Mouse (Mus musculus) Patski (cell line): ENCODE results near the gene Slc17a3. TPM values are rescaled to one million over a fixed set of nuclear protein-coding genes. Genes with fewer than 3 reads are reported as not detected.

Source experiments
- ATAC-seq: fragments of 100-300 bp; one replicate; pipeline ENCODE4 v1.8.0; 2021
- CTCF ChIA-PET: fragments of 350-600 bp; sonication (Branson Sonifier 250); formaldehyde crosslinking; loops from one replicate; lab custom pipeline; 2022; ENCODE audit warnings: inconsistent platforms; lab: Charles Lee
- POLR2A ChIA-PET: fragments of 350-600 bp; sonication (Branson Sonifier 250); formaldehyde crosslinking; loops from one replicate; lab custom pipeline; 2022; ENCODE audit warnings: antibody characterized with exemption, inconsistent platforms; lab: Charles Lee
- DNase-seq: peaks from one replicate; pipeline ENCODE4 v3.0.0-alpha.2; 2011; ENCODE audit warnings: low read depth, low spot score
- H3K27me3 ChIP-seq: fragments of 371-371 bp; one replicate; pipeline ENCODE4 v1.5.1; 2021
- CTCF ChIP-seq: fragments of 100-300 bp; IDR thresholded peaks from one replicate; pipeline ENCODE4 v1.5.1; 2021
- in situ Hi-C: fragments of 300-500 bp; cut with MboI; formaldehyde crosslinking; loops from 3 replicates; pipeline ENCODE4 v1.11.1; 2018; ENCODE audit warnings: low pct_unique_long_range_greater_than_20kb, mixed read lengths
- polyA plus RNA-seq: library from polyadenylated mRNA; unstranded; gene quantifications from one replicate; pipeline ENCODE4 v1.2.3, GENCODE M21; 2021

Slc17a3 gene
- polyA plus RNA-seq, 1 experiment from 2014 or later = 0.06 TPM

GRCm38 (mm10) chr13:23834836-23835235 lies 4.4 kb upstream of the Slc17a3 start:
- in situ Hi-C loops = loop anchor here (5.0 kb wide), 1 partner anchor 462 kb away; no protein-coding TSS in a partner anchor
- no peak for DNase-seq
- POLR2A ChIA-PET = no interaction called here

GRCm38 (mm10) chr13:23836630-23837029 lies 2.6 kb upstream of the Slc17a3 start:
- no peak for DNase-seq
- in situ Hi-C loops = loop anchor here (5.0 kb wide), 1 partner anchor 461 kb away; no protein-coding TSS in a partner anchor
- H3K27me3 ChIP-seq = peaks cover 20% of the 10 kb centered on the region
- POLR2A ChIA-PET = no interaction called here
- ATAC-seq = no peak
- CTCF ChIA-PET = no interaction called here
- TF ChIP-seq CTCF = no peak

More at GRCm38 (mm10) chr13:23834836-23835235, 4.4 kb upstream of the Slc17a3 start:
- H3K27me3 ChIP-seq = peaks cover 16% of the 10 kb centered on the region
- no peak for ATAC-seq
- no peak for TF ChIP-seq CTCF
- CTCF ChIA-PET = no interaction called here

GRCm38 (mm10) chr13:23845851-23846250 lies 6.6 kb downstream of the Slc17a3 start:
- ATAC-seq (no peak), DNase-seq (no peak)
- peaks cover 18% of the 10 kb centered on the region for H3K27me3 ChIP-seq
- no peak for TF ChIP-seq CTCF
- CTCF ChIA-PET = no interaction called here
- in situ Hi-C loops = loop anchor here (10.0 kb wide), 1 partner anchor 109 kb away; no protein-coding TSS in a partner anchor
- POLR2A ChIA-PET = no interaction called here

GRCm38 (mm10) chr13:23849299-23849698 lies 10.1 kb downstream of the Slc17a3 start:
- ATAC-seq (no peak), DNase-seq (no peak)
- POLR2A ChIA-PET = no interaction called here
- no peak for TF ChIP-seq CTCF
- peaks cover 11% of the 10 kb centered on the region for H3K27me3 ChIP-seq
- in situ Hi-C loops = loop anchor here (10.0 kb wide), 1 partner anchor 106 kb away; no protein-coding TSS in a partner anchor
- CTCF ChIA-PET = interaction anchor here (1.1 to 1.2 kb wide), 2 partner anchors 9 to 33 kb away, joined by 3 to 4 read pairs; no protein-coding TSS in a partner anchor

GRCm38 (mm10) chr13:23856401-23856800 lies 17.2 kb downstream of the Slc17a3 start:
- ChIA-PET POLR2A (no interaction called here), CTCF (no interaction called here)
- peaks cover 17% of the 10 kb centered on the region for H3K27me3 ChIP-seq
- ATAC-seq = no peak
- in situ Hi-C loops = no loop called here
- DNase-seq = no peak
- TF ChIP-seq CTCF = no peak

- no peak for ATAC-seq
- CTCF ChIA-PET = no interaction called here
- no peak for TF ChIP-seq CTCF
These were observed 22.6 kb downstream of the Slc17a3 start for GRCm38 (mm10) chr13:23861815-23862214.

DNA sequence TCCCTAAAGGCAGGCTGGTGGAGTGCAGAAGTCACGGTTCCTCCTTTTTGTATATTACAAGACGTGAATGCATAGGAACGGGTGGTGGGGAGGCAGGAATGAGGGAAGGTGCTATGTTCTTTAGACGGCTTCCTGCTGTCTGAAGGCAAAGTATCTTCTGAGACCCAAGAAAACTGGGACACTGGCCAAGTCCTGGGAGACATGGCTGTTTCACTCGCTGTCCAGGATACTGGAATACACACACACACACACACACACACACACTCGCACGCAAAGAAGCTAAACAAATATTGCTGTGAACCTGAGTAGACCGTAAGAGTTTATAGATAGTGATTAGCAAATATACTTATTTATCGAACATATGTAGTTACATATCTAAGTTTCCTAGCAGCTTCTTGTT lies 25.5 kb downstream of the Slc17a3 start:
- TF ChIP-seq CTCF = no peak
- DNase-seq (no peak), ATAC-seq (no peak)
- ChIA-PET POLR2A (interaction anchor here (0.8 kb wide), 1 partner anchor 19 kb away, joined by 3 read pairs; no protein-coding TSS in a partner anchor), CTCF (no interaction called here)
- H3K27me3 ChIP-seq = peaks cover 9% of the 10 kb centered on the region
- in situ Hi-C loops = no loop called here

More at GRCm38 (mm10) chr13:23861815-23862214, 22.6 kb downstream of the Slc17a3 start:
- in situ Hi-C loops = no loop called here
- no peak for DNase-seq
- peaks cover 16% of the 10 kb centered on the region for H3K27me3 ChIP-seq
- POLR2A ChIA-PET = no interaction called here

GRCm38 (mm10) chr13:23866086-23866710 lies 27.0 kb downstream of the Slc17a3 start:
- ATAC-seq (no peak), DNase-seq (no peak)
- TF ChIP-seq CTCF = no peak
- CTCF ChIA-PET = interaction anchor here (1.4 kb wide), 1 partner anchor 64 kb away, joined by 3 read pairs; no protein-coding TSS in a partner anchor
- peaks cover 9% of the 10 kb centered on the region for H3K27me3 ChIP-seq
- POLR2A ChIA-PET = no interaction called here
- in situ Hi-C loops = no loop called here

DNA sequence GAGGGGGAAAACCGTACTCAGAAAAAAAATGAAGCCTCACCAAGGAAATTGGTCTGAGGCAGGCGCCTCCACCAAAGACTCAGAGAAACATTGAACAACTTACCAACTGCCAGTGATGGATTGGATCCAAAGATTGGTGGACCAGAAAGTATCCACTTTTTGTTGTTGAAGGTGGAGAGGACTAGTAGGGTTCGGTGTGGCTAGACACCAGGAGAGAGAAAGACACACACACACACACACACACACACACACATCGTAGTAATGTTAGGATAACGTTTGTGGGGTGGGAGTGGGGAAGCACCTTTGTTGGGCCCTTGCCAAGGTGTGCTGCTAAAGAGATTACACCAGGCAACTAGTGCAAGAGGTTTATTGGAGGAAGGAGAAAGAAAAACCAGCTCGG lies 27.8 kb downstream of the Slc17a3 start:
- TF ChIP-seq CTCF = no peak
- ATAC-seq (no peak), DNase-seq (no peak)
- ChIA-PET CTCF (interaction anchor here (0.9 to 1.4 kb wide), 2 partner anchors 14 to 65 kb away, joined by 3 read pairs; no protein-coding TSS in a partner anchor), POLR2A (interaction anchor here (0.5 kb wide), 1 partner anchor 36 kb away, joined by 4 read pairs; no protein-coding TSS in a partner anchor)
- H3K27me3 ChIP-seq = peaks cover 9% of the 10 kb centered on the region
- in situ Hi-C loops = no loop called here

- POLR2A ChIA-PET = interaction anchor here (0.5 kb wide), 1 partner anchor 36 kb away, joined by 4 read pairs; no protein-coding TSS in a partner anchor
- no peak for TF ChIP-seq CTCF
- CTCF ChIA-PET = interaction anchor here (0.9 kb wide), 1 partner anchor 15 kb away, joined by 3 read pairs; no protein-coding TSS in a partner anchor
- in situ Hi-C loops = no loop called here
- peaks cover 9% of the 10 kb centered on the region for H3K27me3 ChIP-seq
- ATAC-seq (no peak), DNase-seq (no peak)
These were observed 28.2 kb downstream of the Slc17a3 start, which contains the start of gene Slc17a1 for GRCm38 (mm10) chr13:23867405-23867804. TSS of gene Slc17a1 (plus strand) at chr13:23867750.
